Mouse (Mus musculus) heart, embryonic 10.5 days (tissue): ENCODE measurements at regions not wholly inside any gene's neighbourhood (a gene's known extent, or its start where the extent isn't known, plus 50 kb on each side); places are given as distances from the start of the nearest gene placed in this dataset.
"Not testable (repeated sequence)": the region's sequence is repeated elsewhere in the genome, so short reads cannot be mapped to it uniquely, and the experiment has no call there.

ENCODE experiments used
- DNase-seq: peaks from one replicate; pipeline ENCODE4 v3.0.0-alpha.2; 2017; ENCODE audit warnings: low spot score
- H3K27ac ChIP-seq: fragments of 300-500 bp; sonication (generic); 2 replicates; pipeline ENCODE4 v1.5.1; 2016; ENCODE audit warnings: mild to moderate bottlenecking
- H3K27me3 ChIP-seq: fragments of 300-500 bp; sonication (generic); 2 replicates; pipeline ENCODE4 v1.6.1; 2016; ENCODE audit warnings: mild to moderate bottlenecking; ENCODE audit not compliant: poor library complexity, insufficient read depth, severe bottlenecking
- H3K36me3 ChIP-seq: fragments of 300-500 bp; sonication (generic); 2 replicates; pipeline ENCODE4 v1.6.1; 2016; ENCODE audit warnings: mild to moderate bottlenecking, moderate library complexity
- H3K4me1 ChIP-seq: fragments of 300-500 bp; sonication (generic); 2 replicates; pipeline ENCODE4 v1.6.1; 2016; ENCODE audit warnings: mild to moderate bottlenecking
- H3K4me3 ChIP-seq: fragments of 300-500 bp; sonication (generic); 2 replicates; pipeline ENCODE4 v1.5.1; 2016; ENCODE audit warnings: mild to moderate bottlenecking, moderate library complexity
- H3K9me3 ChIP-seq: fragments of 300-500 bp; sonication (generic); 2 replicates; pipeline ENCODE4 v1.6.1; 2016; ENCODE audit warnings: mild to moderate bottlenecking, moderate library complexity
- WGBS: fragments of 180-500 bp; shearing (Covaris S2); methylation state at CpG from one replicate; pipeline ENCODE4 v1.1.7; 2016; 5-methylcytosine and 5-hydroxymethylcytosine counted together

- no peak for DNase-seq
- no peaks in the 10 kb centered on the region for H3K4me1 ChIP-seq
- no peaks in the 10 kb centered on the region for H3K27me3 ChIP-seq
- H3K9me3 ChIP-seq, result no peaks in the 10 kb centered on the region
- H3K27ac ChIP-seq, result no peak overlapping the region
- no peaks in the 10 kb centered on the region for H3K36me3 ChIP-seq
- 88% methylated on average over 3 of the region's 3 CpGs for WGBS
- H3K4me3 ChIP-seq, result no peak overlapping the region
These were observed 289.7 kb downstream of the Pros1 start for GRCm38 (mm10) chr16:63143851-63144250.

- Histone ChIP-seq H3K4me3 (no peak overlapping the region), H3K27me3 (no peaks in the 10 kb centered on the region), H3K4me1 (no peaks in the 10 kb centered on the region), H3K36me3 (no peaks in the 10 kb centered on the region), H3K9me3 (no peaks in the 10 kb centered on the region), H3K27ac (no peak overlapping the region)
- 73% methylated on average over 2 of the region's 2 CpGs for WGBS
- DNase-seq, result no peak
These were observed 301.3 kb downstream of the Pros1 start for GRCm38 (mm10) chr16:63155300-63155821.

GRCm38 (mm10) chr16:63170101-63170500 is 316.0 kb downstream of the Pros1 start:
- H3K36me3 ChIP-seq, result no peaks in the 10 kb centered on the region
- H3K9me3 ChIP-seq, result no peaks in the 10 kb centered on the region
- H3K27me3 ChIP-seq, result no peaks in the 10 kb centered on the region
- no peak for DNase-seq
- H3K27ac ChIP-seq, result no peak overlapping the region
- H3K4me1 ChIP-seq, result no peaks in the 10 kb centered on the region
- WGBS, result 76% methylated on average over 6 of the region's 6 CpGs
- H3K4me3 ChIP-seq, result no peak overlapping the region

- no peak for DNase-seq
- WGBS, result 78% methylated on average over 5 of the region's 5 CpGs
- Histone ChIP-seq H3K27ac (no peak overlapping the region), H3K9me3 (no peaks in the 10 kb centered on the region), H3K36me3 (no peaks in the 10 kb centered on the region), H3K27me3 (no peaks in the 10 kb centered on the region), H3K4me1 (no peaks in the 10 kb centered on the region), H3K4me3 (no peak overlapping the region)
These were observed 325.1 kb downstream of the Pros1 start for GRCm38 (mm10) chr16:63179228-63179627.

GRCm38 (mm10) chr16:63191181-63191580 is 337.1 kb downstream of the Pros1 start:
- Histone ChIP-seq H3K4me1 (no peaks in the 10 kb centered on the region), H3K27me3 (no peaks in the 10 kb centered on the region), H3K27ac (no peak overlapping the region), H3K36me3 (no peaks in the 10 kb centered on the region), H3K9me3 (no peaks in the 10 kb centered on the region), H3K4me3 (no peak overlapping the region)
- WGBS, result 80% methylated on average over 6 of the region's 6 CpGs
- no peak for DNase-seq

GRCm38 (mm10) chr16:63191623-63192022 is 337.5 kb downstream of the Pros1 start:
- no peak overlapping the region for H3K4me3 ChIP-seq
- H3K36me3 ChIP-seq, result no peaks in the 10 kb centered on the region
- H3K27ac ChIP-seq, result no peak overlapping the region
- H3K27me3 ChIP-seq, result no peaks in the 10 kb centered on the region
- no peaks in the 10 kb centered on the region for H3K9me3 ChIP-seq
- no peaks in the 10 kb centered on the region for H3K4me1 ChIP-seq
- 87% methylated on average over 1 of the region's 1 CpGs for WGBS
- DNase-seq, result no peak

- no peak overlapping the region for H3K4me3 ChIP-seq
- H3K27me3 ChIP-seq, result no peaks in the 10 kb centered on the region
- H3K4me1 ChIP-seq, result no peaks in the 10 kb centered on the region
- DNase-seq, result no peak
- 87% methylated on average over 2 of the region's 2 CpGs for WGBS
- no peaks in the 10 kb centered on the region for H3K36me3 ChIP-seq
- H3K9me3 ChIP-seq, result no peaks in the 10 kb centered on the region
- no peak overlapping the region for H3K27ac ChIP-seq
These were observed 340.5 kb downstream of the Pros1 start for GRCm38 (mm10) chr16:63194595-63194994.

GRCm38 (mm10) chr16:63213471-63213870 is 359.4 kb downstream of the Pros1 start:
- H3K4me3 ChIP-seq, DNase-seq, H3K27me3 ChIP-seq, H3K36me3 ChIP-seq, H3K4me1 ChIP-seq, H3K27ac ChIP-seq, H3K9me3 ChIP-seq: not testable (repeated sequence)
- WGBS, result 90% methylated on average over 1 of the region's 1 CpGs

- H3K4me1 ChIP-seq, result no peaks in the 10 kb centered on the region
- H3K4me3 ChIP-seq, result no peak overlapping the region
- no peaks in the 10 kb centered on the region for H3K27me3 ChIP-seq
- WGBS, result 68% methylated on average over 10 of the region's 10 CpGs
- no peaks in the 10 kb centered on the region for H3K36me3 ChIP-seq
- no peaks in the 10 kb centered on the region for H3K9me3 ChIP-seq
- no peak overlapping the region for H3K27ac ChIP-seq
- no peak for DNase-seq
These were observed 366.2 kb downstream of the Pros1 start for GRCm38 (mm10) chr16:63220228-63220879.

- DNase-seq, result no peak
- Histone ChIP-seq H3K27me3 (no peaks in the 10 kb centered on the region), H3K9me3 (no peaks in the 10 kb centered on the region), H3K27ac (no peak overlapping the region), H3K4me1 (no peaks in the 10 kb centered on the region), H3K36me3 (no peaks in the 10 kb centered on the region), H3K4me3 (no peak overlapping the region)
- WGBS, result 86% methylated on average over 6 of the region's 6 CpGs
These were observed 370.5 kb downstream of the Pros1 start for GRCm38 (mm10) chr16:63224608-63225007.

GRCm38 (mm10) chr16:63225097-63225496 is 371.0 kb downstream of the Pros1 start:
- Histone ChIP-seq H3K4me1 (no peaks in the 10 kb centered on the region), H3K27me3 (no peaks in the 10 kb centered on the region), H3K36me3 (no peaks in the 10 kb centered on the region), H3K27ac (no peak overlapping the region), H3K9me3 (no peaks in the 10 kb centered on the region), H3K4me3 (no peak overlapping the region)
- DNase-seq, result no peak
- 83% methylated on average over 8 of the region's 8 CpGs for WGBS

GRCm38 (mm10) chr16:63229135-63229534 is 375.0 kb downstream of the Pros1 start:
- no peak overlapping the region for H3K4me3 ChIP-seq
- 40% methylated on average over 1 of the region's 1 CpGs for WGBS
- H3K9me3 ChIP-seq, result no peaks in the 10 kb centered on the region
- H3K27ac ChIP-seq, result no peak overlapping the region
- H3K27me3 ChIP-seq, result no peaks in the 10 kb centered on the region
- DNase-seq, result no peak
- H3K36me3 ChIP-seq, result no peaks in the 10 kb centered on the region
- no peaks in the 10 kb centered on the region for H3K4me1 ChIP-seq

- Histone ChIP-seq H3K36me3 (no peaks in the 10 kb centered on the region), H3K27me3 (no peaks in the 10 kb centered on the region), H3K27ac (no peak overlapping the region), H3K9me3 (no peaks in the 10 kb centered on the region), H3K4me3 (no peak overlapping the region), H3K4me1 (no peaks in the 10 kb centered on the region)
- 69% methylated on average over 3 of the region's 3 CpGs for WGBS
- DNase-seq, result no peak
These were observed 375.5 kb downstream of the Pros1 start for GRCm38 (mm10) chr16:63229567-63229966.

GRCm38 (mm10) chr16:63270173-63270572 is 416.1 kb downstream of the Pros1 start:
- Histone ChIP-seq H3K27me3 (no peaks in the 10 kb centered on the region), H3K4me3 (no peak overlapping the region), H3K27ac (no peak overlapping the region), H3K4me1 (no peaks in the 10 kb centered on the region), H3K36me3 (no peaks in the 10 kb centered on the region), H3K9me3 (no peaks in the 10 kb centered on the region)
- 34% methylated on average over 5 of the region's 5 CpGs for WGBS
- no peak for DNase-seq
